Mouse (Mus musculus): ENCODE results near the gene Anp32e.
"Not testable (repeated sequence)": the region's sequence is repeated elsewhere in the genome, so short reads cannot be mapped to it uniquely, and the experiment has no call there.

Gene Anp32e

DNA sequence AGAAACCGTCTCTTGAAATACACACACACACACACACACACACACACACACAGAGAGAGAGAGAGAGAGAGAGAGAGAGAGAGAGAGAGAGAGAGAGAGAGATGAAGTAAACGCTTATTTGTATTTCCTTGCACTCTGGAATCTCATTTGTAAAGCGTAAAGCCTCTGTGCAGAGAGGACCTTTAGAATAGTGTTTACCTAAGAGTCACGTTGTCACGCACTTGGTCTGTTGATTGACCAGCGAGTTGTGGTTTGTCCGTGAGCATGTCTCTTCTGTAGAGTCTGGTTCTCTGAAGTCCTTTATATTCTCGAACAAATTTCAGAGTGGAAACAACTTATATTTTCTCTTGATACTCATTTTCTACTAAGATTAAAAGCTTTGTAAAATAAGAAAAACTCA lies 15.7 kb downstream of the Anp32e start:
- DNase-seq (ENCODE audit: low read depth) = no peak

DNA sequence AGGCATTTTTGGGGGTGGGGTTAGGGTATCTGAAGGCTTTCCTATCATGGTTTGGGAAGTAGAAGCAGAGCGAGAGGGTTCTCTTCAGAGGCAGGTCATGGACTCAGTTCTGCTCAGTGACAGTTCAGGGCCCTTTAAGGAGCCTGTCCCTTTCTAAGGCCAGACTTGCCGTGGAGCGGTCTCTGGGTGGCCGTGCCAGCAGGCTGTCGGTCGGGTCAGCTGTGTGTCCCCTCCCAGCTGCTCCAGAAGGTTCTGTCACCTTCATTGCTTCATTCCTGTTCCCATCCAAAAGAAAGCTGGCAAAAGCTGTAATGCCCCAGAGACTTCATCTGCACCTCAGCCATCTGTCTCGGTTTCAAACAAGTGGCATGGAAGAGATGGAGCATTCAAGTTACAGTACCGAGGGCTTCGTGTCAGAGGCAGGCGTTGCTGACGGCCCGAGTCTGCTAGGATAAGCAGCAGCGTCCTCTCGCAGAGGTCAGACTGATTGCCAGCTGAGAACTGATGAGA lies 16.7 kb downstream of the Anp32e start:
- DNase-seq (ENCODE audit: low read depth) = no peak

DNA sequence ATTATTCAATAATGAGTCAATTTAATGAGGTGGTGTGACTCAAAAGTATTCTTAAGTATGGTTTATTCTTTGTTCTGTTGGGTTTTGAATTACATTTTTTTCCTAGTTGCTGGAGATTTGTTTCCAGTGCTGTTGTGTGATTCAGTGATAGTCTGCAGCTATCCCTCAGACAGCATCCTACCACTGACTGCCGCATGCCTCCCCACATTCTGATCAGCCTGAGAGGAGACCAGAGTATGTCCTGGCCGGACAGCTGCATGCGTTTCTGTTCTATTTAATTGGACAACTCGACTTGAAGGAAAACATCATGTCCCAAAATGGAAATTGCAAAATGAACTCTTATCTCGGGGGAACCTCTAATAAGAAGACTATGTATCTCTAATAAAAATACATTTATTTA lies 19.3 kb downstream of the Anp32e start:
- DNase-seq (ENCODE audit: low read depth) = no peak

DNA sequence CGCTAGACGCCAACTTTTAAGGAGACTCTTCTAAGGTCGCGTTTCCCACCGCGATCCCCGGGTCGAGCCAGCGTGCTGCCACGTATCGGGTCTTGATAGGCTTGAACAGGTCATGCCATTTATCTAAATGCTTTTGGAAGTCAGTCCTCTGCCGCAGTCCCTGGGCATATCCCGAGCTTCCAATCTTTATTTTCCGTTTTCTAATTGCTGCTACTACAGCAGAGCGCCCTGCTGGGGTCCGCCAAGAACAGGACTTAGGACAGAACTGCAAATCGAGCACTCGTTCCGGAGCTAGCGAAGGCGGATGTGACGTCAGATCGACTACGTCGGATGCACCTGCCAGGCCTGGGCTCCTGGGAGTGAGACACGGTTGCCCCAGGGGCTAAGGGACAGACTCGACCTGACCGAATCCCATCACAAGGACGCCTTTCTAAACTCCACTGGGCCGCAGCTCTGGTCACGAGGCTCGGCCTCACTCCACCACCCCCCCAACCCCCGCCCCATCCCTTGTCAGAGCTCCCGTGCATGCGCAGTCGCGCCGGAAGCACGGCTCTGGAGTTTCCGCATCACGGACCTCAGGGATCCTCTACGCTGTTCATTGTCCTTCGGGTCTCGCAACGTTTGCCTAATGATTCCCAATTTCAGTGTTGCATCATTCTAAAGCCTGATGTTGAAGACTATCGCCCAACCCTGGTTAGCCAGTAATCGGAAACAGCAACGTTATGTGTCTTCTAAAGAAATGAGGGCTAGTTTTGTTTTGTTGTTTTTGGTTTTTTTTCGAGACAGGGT lies 21.9 kb downstream of the Anp32e start:
- peak; percentile 86 for DNase-seq (ENCODE audit: low read depth)

DNA sequence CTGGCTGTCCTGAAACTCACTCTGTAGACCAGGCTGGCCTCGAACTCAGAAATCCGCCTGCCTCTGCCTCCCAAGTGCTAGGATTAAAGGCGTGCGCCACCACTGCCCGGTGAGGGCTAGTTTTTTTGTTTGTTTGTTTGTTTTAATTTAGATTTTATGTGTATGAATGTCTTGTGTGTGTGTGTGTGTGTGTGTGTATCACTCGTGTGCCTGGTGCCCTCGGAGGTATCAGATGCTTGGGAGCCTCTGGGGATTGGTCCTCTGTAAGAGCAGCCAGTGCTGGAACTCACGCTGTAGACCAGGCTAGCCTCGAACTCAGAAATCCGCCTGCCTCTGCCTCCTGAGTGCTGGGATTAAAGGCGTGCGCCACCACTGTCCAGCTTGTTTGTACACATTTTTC lies 22.5 kb downstream of the Anp32e start:
- DNase-seq (ENCODE audit: low read depth) = not testable (repeated sequence)

DNA sequence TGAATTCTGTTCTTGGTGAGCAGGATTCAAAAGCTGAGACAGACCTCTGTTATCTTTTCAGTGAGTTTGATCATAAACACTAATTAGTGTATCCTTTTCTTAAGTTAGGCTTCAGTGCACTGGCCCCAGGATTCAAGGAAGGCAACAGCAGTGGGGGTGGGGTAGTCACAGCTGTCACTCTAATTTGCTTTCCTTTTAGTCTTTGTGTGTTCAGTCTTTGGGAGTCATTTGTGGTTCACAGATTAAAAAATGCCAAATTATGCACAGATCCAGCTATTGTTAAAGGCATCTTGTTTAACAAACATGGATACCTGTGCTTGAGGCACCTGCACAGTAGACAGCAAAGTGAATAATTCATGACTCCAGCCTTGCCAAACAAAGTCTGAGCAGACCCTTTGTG lies 24.0 kb downstream of the Anp32e start:
- no peak for DNase-seq (ENCODE audit: low read depth)

DNA sequence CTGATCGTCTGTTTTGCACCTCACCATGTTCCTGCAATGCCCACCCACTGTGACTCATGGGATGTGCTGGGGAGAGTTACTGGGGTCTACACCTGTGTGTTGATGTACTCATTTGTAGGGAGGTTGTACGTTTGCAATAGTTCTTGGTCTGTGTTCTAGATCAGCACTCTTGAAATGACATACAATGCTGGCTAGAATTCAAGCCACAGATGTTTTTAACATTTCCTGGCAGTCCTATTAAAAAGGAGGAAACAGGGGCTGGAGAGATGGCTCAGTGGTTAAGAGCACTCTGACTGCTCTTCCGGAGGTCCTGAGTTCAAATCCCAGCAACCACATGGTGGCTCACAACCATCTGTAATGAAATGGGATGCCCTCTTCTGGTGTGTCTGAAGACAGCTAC lies 24.5 kb downstream of the Anp32e start:
- no peak for DNase-seq (ENCODE audit: low read depth)

DNA sequence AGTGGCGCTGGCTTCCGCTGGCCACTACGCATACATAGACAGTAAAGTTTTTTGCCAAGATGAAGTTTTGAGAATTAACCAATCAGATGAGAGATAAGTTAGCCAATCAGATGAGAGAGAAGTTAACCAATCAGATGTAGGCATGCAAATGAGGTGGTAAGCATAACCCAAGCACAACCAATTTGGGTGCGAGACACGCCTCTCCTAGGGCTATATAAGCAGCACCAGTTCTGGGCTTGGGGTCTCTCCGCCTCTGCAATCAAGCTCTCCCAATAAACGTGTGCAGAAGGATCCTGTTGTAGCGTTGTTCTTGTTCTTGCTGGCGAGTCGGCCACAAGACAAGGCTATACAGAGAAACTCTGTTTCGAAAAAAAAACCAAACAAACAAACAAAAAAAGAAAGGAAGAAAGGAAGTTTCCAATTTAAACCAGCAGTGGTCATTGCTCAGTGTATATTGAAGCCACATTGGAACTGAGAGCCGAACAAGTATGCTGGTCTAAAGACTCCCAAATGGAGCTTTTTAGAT lies 25.7 kb downstream of the Anp32e start:
- DNase-seq (ENCODE audit: low read depth) = not testable (repeated sequence)

DNA sequence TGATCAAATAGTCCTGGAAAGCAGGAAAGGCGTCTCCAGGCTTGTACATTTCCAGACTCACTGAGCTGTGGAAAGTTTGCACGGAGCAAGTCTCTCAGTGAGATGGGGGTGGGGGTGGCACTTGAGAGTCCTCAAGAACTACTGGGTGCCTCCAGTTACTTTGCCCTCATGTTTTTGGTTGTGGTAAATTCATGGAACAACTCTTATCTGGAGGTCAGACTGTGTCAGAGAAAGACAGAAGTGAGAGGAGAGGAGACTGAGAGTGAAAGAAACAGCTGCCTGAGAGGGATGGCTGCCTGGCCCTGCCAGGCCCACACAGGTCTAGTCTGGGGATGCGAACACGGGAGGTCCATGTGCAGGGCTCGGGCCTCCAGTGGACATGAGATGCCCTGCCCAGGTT lies 26.3 kb downstream of the Anp32e start:
- DNase-seq (ENCODE audit: low read depth) = no peak

DNA sequence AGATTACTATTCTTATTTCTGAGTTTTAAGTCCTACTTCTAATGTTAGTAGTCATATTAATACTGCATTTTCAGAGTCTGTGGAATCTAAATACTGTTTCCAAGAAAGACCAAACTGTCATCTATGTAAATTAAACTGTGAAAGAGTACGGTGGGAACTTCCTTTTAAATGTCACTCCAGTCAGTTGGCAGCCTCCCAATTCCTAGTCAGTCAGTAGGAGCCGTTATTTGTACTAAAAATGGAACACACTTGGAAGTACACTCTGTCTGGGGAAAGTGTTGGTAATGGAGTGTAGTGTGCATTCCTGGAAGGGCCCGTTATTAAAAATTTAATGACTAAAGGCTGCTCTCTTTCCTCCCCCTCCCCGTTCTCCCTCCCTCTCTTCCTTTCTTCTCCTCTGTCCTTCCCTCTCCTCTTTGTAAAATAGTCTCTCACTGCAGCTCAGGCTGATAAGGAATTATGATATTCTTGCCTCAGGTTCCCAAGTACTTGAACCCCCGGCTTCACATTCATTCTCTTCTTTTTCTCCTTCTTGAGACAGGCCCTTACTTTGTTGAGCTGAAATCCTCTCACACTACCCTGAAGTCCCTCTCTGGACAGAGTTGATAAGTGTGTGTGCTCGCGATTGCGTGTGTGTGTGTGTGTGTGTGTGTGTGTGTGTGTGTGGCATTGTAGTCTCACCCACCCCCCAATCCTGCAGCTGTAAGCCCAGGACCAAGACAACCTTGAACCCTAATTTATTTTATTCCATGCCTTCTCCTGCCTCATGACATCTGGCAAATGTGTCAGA lies 28.5 kb downstream of the Anp32e start:
- no peak for DNase-seq (ENCODE audit: low read depth)

DNA sequence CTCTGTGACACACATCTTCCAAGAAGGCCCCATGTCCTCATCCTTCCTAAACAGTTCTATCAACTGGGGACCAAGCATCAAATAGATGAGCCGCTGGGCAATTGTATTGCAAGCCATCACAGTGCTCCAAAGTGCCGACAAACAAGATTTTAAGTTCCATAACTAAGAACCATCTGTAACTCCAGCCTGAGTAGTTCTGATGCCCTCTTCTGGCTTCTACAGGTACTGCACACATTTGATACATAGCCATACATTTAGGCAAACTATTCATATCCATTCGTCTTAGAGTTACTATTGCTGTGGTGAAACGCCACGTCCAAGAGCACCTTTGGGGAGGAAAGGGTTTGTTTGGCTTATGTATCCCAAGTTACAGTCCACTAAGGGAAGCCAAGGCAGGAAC lies 30.0 kb downstream of the Anp32e start:
- peak; percentile 66 for DNase-seq (ENCODE audit: low read depth)

DNA sequence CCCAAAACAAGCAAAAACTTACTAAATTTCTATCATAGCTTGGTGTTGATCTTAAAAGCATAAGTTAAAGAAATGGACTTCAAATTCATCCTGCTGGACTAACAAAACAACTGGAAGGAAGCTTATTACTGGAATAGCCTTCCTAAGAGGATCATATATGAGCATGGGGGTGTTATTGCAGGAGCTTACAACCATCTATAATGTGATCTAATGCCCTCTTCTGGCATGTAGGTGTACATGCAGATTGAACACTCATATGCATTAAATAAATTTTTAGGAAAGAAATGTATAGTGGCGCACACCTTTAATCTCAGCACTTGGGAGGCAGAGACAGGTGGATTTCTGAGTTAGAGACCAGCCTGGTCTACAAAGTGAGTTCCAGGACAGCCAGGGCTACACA lies 30.8 kb downstream of the Anp32e start:
- DNase-seq (ENCODE audit: low read depth) = no peak

DNA sequence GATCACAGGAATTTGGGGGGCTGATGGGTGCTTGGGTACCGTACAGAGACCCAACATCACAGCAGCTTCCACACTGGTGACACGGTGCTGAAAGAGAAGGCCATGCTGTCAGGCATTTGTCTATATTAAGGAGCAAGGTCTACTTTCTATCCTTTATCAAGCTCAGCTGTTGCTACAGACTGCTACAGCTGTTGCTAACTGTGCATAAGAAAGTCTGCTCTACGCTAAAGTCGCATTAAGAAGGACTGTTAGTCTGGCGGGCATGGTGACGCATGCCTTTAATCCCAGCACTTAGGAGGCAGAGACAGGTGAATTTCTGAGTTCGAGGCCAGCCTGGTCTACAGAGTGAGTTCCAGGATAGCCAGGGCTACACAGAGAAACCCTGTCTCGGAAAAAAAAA lies 33.1 kb downstream of the Anp32e start:
- not testable (repeated sequence) for DNase-seq (ENCODE audit: low read depth)

DNA sequence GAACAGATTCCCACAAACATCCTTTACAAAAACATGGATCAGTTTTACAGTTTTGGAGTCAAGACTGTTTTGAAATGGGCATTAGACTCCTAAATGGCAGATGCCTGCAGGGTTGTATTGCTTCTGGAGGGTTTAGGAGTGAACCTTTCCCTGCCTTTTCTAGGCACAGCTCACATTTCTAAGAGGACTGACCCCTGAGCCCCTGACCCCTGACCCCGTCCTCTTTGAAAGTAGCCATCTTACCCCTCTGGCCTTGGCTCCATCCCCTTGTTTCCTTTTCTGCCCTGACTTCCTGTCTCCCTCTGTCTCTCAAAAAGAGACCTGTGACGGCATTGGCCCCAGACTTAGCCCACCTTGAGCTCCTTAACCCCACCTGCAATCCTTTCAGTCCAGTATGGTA lies 34.2 kb downstream of the Anp32e start:
- no peak for DNase-seq (ENCODE audit: low read depth)

DNA sequence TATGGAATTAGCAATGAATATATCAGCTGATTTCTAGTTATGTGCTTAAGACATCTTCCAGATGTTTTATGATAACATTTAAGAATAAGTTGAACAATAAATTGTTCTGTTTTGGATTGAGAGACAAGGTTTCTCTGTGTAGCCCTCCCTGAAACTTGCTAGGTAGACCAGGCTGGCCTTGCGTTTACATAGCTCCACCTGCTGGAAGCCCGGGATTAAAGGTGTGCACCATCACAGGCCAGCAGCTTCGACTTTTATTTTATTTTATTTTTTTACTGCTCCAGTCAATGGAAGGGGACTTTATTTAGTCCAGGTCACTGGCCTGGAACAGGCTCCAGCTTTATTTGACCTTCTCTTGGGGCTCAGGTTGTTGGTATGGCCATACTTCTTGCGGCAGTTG lies 34.6 kb downstream of the Anp32e start:
- DNase-seq (ENCODE audit: low read depth) = no peak

DNA sequence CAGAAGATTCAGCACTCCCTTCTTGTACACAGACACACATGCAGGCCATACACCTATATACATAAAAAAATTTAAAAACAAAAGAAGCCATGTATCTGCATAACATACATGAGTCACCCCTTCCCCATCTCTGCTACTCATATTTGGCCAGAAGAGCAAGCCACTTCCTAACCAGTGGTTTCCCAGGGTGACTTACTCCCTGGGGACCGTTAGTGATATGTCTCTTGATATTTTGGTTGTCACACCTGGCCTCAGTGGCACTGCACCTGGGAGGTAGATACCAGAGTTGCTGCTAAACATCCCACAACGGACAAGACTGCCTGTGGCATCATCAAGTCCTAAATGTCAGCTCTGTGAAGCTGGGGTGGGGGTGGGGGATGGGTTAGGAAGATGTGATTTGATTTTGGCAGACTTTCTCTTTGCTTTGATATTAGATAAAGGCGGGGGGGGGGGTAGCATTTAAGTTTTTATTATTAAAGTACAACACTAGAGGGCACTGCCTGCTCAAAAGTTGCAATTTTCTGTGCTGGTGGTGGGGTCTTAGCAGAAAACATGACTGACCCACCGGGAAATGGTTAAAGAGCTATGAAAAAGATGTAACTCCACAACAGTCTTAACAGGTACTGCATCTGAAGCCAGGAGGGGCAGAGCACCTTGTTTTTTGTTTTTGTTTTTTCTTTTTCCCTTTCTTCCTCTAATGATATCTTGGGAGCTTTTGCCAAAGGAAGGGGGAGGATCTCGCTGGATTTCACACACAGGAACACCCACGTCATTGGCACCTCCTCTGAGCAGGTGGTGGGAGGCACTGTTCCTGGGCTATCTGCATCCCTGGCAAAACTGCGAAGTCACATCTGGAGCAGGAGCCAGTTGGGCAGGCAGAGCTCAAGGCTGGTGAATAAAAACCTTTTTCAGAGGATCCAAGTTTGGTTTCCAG lies 36.7 kb downstream of the Anp32e start:
- DNase-seq (ENCODE audit: low read depth) = no peak

DNA sequence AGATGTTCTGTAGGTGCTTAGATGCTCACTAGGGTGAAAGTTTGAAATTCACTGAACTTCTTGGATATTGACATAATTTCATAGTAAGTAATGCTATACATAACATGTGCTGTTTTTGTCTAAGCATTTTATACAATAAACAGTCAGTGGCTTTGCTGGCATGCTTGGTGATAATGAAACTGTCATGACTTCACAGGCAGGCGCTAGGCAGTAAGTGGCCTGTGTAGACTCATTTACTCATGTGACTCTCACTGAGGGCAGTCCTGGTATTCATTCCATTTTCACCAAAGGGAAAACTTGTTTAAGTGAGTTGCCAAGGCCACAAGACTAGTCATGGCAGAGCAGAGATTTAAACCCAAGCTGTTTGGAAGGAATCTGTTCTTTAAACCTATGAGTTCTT lies 40.2 kb downstream of the Anp32e start:
- DNase-seq (ENCODE audit: low read depth) = no peak

DNA sequence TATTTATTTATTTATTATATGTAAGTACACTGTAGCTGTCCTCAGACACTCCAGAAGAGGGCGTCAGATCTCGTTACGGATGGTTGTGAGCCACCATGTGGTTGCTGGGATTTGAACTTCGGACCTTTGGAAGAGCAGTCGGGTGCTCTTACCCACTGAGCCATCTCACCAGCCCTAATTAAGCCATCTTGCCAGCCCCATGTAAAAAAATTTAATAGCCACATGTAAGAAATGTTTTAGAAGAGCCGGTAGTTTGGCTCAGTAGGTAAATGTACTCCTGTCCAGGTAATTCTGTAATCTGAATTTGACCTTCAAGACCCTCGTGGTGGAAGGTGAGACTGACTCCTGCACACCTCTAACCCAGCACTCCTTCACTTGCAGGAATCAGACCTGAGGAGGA lies 41.6 kb downstream of the Anp32e start:
- DNase-seq (ENCODE audit: low read depth) = not testable (repeated sequence)

DNA sequence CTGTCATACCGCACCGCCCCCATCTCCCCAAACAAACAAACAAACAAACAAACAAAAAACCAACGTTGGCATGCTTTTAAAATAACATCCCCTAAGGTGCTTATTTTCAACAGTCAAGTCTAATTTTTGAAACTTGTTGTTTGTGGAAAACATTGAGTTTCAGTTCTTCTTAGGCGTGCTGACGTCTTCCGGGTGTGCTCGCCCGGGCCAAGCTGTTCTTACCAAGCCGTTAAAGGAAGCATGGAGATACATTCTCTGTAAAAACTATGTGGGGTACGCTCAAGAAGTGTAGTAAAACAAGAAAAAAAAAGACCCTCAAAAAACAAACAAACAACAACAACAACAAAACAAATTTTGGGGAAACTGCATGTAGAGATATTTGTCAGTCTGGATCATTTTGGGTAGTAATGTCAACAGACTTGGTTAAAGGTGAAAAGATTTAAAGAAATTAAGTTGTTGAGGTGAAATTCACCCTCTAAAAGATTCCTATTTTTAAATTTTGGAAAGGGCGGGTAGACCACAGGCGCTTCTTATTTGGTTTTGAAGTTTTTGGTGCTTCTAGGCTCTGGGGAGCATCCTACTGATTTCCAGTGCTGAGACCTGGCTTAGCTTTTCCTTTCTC lies 43.3 kb downstream of the Anp32e start:
- DNase-seq (ENCODE audit: low read depth) = no peak

DNA sequence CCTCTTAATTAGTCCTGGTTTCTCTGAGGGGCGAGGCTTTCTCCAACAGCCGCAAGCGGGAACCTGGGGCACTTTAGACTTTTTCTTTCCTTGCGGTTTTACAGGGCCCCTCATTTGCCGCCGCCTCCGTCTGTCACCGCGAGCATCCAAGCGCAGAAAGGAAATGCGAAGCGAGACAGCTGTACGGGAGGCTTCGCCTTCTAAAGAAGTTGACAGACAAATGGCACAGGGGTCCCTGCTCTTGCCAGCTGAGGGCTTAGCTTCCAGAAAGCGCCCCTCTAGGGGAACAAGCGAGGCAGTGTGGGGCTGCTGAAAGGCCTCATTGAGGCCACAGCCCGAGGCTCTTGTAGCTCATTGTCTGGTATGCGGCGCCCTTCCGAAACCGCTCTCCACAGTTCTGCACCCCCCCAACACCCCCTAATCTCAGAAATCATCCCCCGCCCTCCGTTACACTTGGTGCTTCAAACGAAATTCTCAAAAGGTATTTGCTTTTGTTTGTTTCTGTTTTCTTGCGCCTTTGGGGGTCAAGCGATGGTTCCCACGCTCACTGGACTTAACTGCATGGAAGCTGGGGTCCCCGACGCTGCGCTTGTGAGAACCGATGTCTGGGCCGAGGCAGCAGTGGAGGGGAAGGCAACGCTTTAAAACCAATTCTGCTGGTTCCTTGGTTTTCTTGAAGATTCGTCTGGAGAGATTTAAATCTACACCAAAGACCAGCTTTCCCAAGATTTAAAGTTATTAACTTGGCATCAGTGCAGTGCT lies 44.0 kb downstream of the Anp32e start:
- DNase-seq (ENCODE audit: low read depth) = no peak

DNA sequence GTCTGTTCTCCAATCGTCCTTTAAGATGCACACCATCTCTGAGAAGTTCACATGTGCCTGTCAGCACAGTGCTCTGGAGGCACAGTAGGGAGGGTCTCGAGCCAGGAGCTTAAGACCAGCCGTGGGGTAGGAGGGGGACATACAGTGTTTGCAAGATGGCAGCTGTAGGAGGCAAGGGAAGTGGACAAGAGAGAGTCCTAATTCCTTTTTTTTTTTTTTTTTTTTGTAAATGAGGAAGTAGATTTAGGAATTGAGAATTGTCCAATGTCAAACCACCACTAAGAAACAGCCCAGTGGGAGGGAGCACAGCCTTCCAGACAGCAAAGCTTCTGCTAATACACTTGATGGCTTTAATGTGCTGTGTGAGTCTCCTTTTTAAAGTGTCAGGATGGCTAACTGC lies 48.0 kb downstream of the Anp32e start:
- DNase-seq (ENCODE audit: low read depth) = no peak
